Mouse (Mus musculus) liver, adult 2 months (tissue): Measurements from ENCODE around the gene Sdhaf1. TPM values are rescaled to one million over a fixed set of nuclear protein-coding genes. Genes with fewer than 3 reads are reported as not detected.

Source experiments
- DNase-seq: peaks from one replicate; pipeline ENCODE4 v3.0.0-alpha.2; 2011; ENCODE audit warnings: low read depth, low spot score; ENCODE audit errors: extremely low read depth
- H3K27ac ChIP-seq: fragments of 200-500 bp; replicated peaks from 2 replicates; pipeline ENCODE4 v1.5.1; 2012; ENCODE audit warnings: low read depth, mild to moderate bottlenecking, control low read depth, inconsistent platforms, low read length; ENCODE audit not compliant: insufficient read depth
- H3K27me3 ChIP-seq: fragments of 200-500 bp; 2 replicates; pipeline ENCODE4 v1.6.1; 2012; ENCODE audit warnings: mild to moderate bottlenecking, moderate library complexity, low read length, inconsistent platforms; ENCODE audit not compliant: control insufficient read depth, insufficient read depth
- H3K36me3 ChIP-seq: fragments of 200-500 bp; 2 replicates; pipeline ENCODE4 v1.6.1; 2012; ENCODE audit warnings: low read length, inconsistent platforms; ENCODE audit not compliant: control insufficient read depth, insufficient read depth
- H3K4me1 ChIP-seq: fragments of 200-500 bp; 2 replicates; pipeline ENCODE4 v1.6.1; 2011; ENCODE audit warnings: low read length; ENCODE audit not compliant: control insufficient read depth, insufficient read depth
- H3K4me3 ChIP-seq: fragments of 200-500 bp; 2 replicates; pipeline ENCODE4 v1.5.1; 2011; ENCODE audit warnings: low read depth, mild to moderate bottlenecking, control low read depth, low read length, moderate library complexity; ENCODE audit not compliant: insufficient read depth
- H3K79me2 ChIP-seq: fragments of 200-500 bp; 2 replicates; pipeline ENCODE4 v1.6.1; 2012; ENCODE audit warnings: inconsistent platforms, mild to moderate bottlenecking, low read length, moderate library complexity; ENCODE audit not compliant: control insufficient read depth, insufficient read depth
- H3K9ac ChIP-seq: fragments of 200-500 bp; 2 replicates; pipeline ENCODE4 v1.6.1; 2012; ENCODE audit warnings: low read depth, mild to moderate bottlenecking, control low read depth, inconsistent platforms, low read length
- CTCF ChIP-seq: fragments of 200-500 bp; IDR thresholded peaks from 2 replicates; pipeline ENCODE4 v1.5.1; 2011; ENCODE audit warnings: low read depth, low read length, control low read depth
- POLR2A ChIP-seq: fragments of 200-500 bp; IDR thresholded peaks from 2 replicates; pipeline ENCODE4 v1.6.1; 2011; ENCODE audit warnings: low read length, control low read depth; ENCODE audit not compliant: insufficient read depth; ENCODE audit errors: extremely low read depth
- WGBS: fragments of 180-500 bp; shearing (Covaris S2); methylation state at CpG from one replicate; pipeline ENCODE4 v1.1.7; 2018; 5-methylcytosine and 5-hydroxymethylcytosine counted together
- polyA plus RNA-seq: library from polyadenylated mRNA; depleted of rRNA; stranded (reverse); fragments of >200 nt; gene quantifications from 2 replicates; pipeline ENCODE4 v1.2.3, GENCODE M21; 2012
- total RNA-seq: library from RNA; depleted of rRNA; stranded (reverse); fragments of >200 nt; gene quantifications from 2 replicates; pipeline ENCODE4 v1.2.3, GENCODE M21; 2014

Gene Sdhaf1
- total and polyA plus RNA-seq, 2 experiments: 4.0 to 15.8 TPM

GRCm38 (mm10) chr7:30289071-30289713 lies 34.5 kb downstream of the Sdhaf1 start:
- Histone ChIP-seq H3K9ac (no peak overlapping the region), H3K27ac (no peak overlapping the region), H3K4me3 (no peak overlapping the region), H3K27me3 (no peaks in the 10 kb centered on the region; the same call in none of the 2 replicates), H3K4me1 (no peaks in the 10 kb centered on the region), H3K36me3 (no peaks in the 10 kb centered on the region), H3K79me2 (no peaks in the 10 kb centered on the region)
- no peak for DNase-seq
- 69% methylated on average over 7 of the region's 7 CpGs for WGBS
- TF ChIP-seq POLR2A: no peak
- no peak for TF ChIP-seq CTCF

- Histone ChIP-seq H3K27ac (no peak overlapping the region), H3K27me3 (no peaks in the 10 kb centered on the region; the same call in none of the 2 replicates), H3K4me1 (no peaks in the 10 kb centered on the region), H3K36me3 (no peaks in the 10 kb centered on the region), H3K4me3 (no peak overlapping the region), H3K79me2 (no peaks in the 10 kb centered on the region), H3K9ac (no peak overlapping the region)
- 69% methylated on average over 6 of the region's 6 CpGs for WGBS
- TF ChIP-seq CTCF (no peak), POLR2A (no peak)
- no peak for DNase-seq
These were observed 35.6 kb downstream of the Sdhaf1 start for GRCm38 (mm10) chr7:30288046-30288445.

GRCm38 (mm10) chr7:30286701-30287410 lies 36.8 kb downstream of the Sdhaf1 start:
- no peak overlapping the region for H3K9ac ChIP-seq
- no peak for DNase-seq
- 63% methylated on average over 8 of the region's 8 CpGs for WGBS
- H3K36me3 ChIP-seq: no peaks in the 10 kb centered on the region
- H3K79me2 ChIP-seq: no peaks in the 10 kb centered on the region
- no peak for TF ChIP-seq POLR2A
- TF ChIP-seq CTCF: no peak
- no peak overlapping the region for H3K4me3 ChIP-seq
- H3K27me3 ChIP-seq: no peaks in the 10 kb centered on the region; the same call in none of the 2 replicates
- no peaks in the 10 kb centered on the region for H3K4me1 ChIP-seq
- H3K27ac ChIP-seq: no peak overlapping the region

GRCm38 (mm10) chr7:30282740-30283139 lies 41.0 kb downstream of the Sdhaf1 start:
- H3K9ac ChIP-seq: no peak overlapping the region

GRCm38 (mm10) chr7:30281522-30281921 lies 42.2 kb downstream of the Sdhaf1 start:
- no peak for DNase-seq
- Histone ChIP-seq H3K4me1 (no peaks in the 10 kb centered on the region), H3K36me3 (no peaks in the 10 kb centered on the region), H3K79me2 (no peaks in the 10 kb centered on the region), H3K27ac (no peak overlapping the region), H3K4me3 (no peak overlapping the region), H3K9ac (no peak overlapping the region), H3K27me3 (no peaks in the 10 kb centered on the region)
- 80% methylated on average over 4 of the region's 4 CpGs for WGBS
- no peak for TF ChIP-seq POLR2A
- TF ChIP-seq CTCF: no peak

More at GRCm38 (mm10) chr7:30282740-30283139, 41.0 kb downstream of the Sdhaf1 start:
- no peak overlapping the region for H3K27ac ChIP-seq
- 87% methylated on average over 7 of the region's 7 CpGs for WGBS
- H3K36me3 ChIP-seq: no peaks in the 10 kb centered on the region
- no peaks in the 10 kb centered on the region for H3K79me2 ChIP-seq
- DNase-seq: no peak
- H3K4me3 ChIP-seq: no peak overlapping the region
- no peak for TF ChIP-seq POLR2A
- no peak for TF ChIP-seq CTCF
- H3K4me1 ChIP-seq: no peaks in the 10 kb centered on the region
- no peaks in the 10 kb centered on the region for H3K27me3 ChIP-seq
